Mouse (Mus musculus) heart, postnatal 25 days (tissue): Measurements from ENCODE around the gene Cdk7. TPM values are rescaled to one million over a fixed set of nuclear protein-coding genes. Genes with fewer than 3 reads are reported as not detected.
"Not testable (repeated sequence)": the region's sequence is repeated elsewhere in the genome, so short reads cannot be mapped to it uniquely, and the experiment has no call there.

Source experiments
- DNase-seq: peaks from one replicate; pipeline ENCODE4 v3.0.0; 2022; ENCODE audit warnings: low spot score
- intact Hi-C: fragments of 180-260 bp; cut with DNase I; formaldehyde crosslinking; loops from one replicate; pipeline ENCODE4 v1.15.1; 2025
- total RNA-seq, 2 experiments: library from RNA; stranded (reverse); gene quantifications; 2 replicates each; pipeline ENCODE4 v1.2.3; 2021

The Cdk7 gene
- 10 to 100 TPM; 20.5 to 22.8 TPM for total RNA-seq

DNA sequence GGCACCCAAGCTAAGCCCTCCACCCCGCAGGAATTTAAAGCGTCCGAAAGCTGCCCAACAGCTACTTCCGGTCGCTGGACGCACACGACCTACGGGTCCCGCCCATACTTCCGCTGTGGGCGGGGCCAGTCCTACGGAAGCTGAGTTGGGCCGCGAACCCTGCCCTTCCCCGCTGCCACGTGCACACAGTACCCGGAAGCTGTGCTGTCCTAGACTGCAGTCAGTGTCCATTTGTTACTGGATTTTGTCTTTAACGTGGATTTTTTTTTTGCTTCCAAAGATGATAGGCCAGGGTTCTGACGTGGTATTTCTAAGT is at the start of gene Cdk7:
Gene Cdk7, minus strand, starts transcription at position 79 of the 316 bp plus-strand sequence.
- intact Hi-C loops: loop anchor here (5.0 kb wide), 2 partner anchors 56 to 101 kb away; partner anchors contain the start of genes Ccnb1 and Slc30a5
- DNase-seq: peak; percentile 83

DNA sequence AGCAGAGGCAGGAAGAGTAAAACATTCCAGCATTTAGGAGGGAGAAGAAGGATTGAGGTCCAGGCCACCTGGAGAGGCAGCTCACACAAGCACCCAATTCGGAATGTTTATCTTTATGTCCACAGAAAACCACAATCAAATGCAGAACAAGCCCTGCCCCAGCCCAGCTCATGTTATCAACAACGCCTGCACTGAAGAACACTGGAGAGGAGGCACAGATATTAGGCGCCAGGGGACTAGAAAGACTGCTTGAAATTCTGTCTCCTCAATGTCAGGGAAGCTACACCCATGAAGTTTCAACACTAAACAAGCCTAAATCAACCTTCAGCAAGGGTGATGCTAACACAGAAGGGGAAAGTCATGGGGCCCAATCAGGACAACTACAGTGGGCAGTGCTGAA is 46.8 kb upstream of the Cdk7 start:
- no peak for DNase-seq
- intact Hi-C loops: no loop called here

DNA sequence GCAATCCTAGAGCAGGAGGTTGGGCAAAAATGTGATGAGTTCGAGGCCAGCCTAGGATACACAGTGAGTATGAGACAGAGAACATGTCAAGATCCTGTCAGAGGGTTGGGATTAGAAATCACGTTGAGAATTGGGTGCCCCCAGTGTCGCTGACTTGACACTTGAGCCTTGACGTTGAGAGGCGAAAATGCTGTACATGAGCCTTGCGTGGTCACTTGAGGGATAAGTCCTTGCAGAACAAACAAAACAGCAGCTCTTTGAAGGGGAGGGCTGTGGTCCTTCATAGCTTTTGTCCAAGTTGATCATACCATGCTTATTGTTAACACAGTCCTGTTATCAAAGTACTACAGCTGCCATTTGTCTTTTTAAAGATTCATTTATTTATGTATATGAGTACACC is 46.0 kb upstream of the Cdk7 start:
- no peak for DNase-seq
- intact Hi-C loops: no loop called here

DNA sequence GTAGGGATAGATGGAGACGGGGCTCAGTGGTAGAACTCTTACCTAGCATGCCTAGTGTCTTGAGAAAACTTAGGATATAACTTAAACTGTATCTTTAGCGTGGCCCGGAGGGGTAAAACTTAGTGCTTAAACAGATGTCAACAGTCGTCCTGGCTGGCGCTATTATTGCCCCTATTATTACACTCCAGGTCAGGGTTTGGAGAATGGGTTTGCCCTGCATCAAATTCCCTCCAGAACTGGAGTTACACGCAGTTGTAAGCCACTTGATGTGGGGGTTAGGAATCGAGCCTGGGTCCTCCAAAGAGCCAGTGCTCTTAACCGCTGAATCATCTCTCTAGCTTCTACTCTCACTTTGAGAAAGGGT is 45.3 kb upstream of the Cdk7 start:
- intact Hi-C loops: no loop called here
- DNase-seq: no peak

DNA sequence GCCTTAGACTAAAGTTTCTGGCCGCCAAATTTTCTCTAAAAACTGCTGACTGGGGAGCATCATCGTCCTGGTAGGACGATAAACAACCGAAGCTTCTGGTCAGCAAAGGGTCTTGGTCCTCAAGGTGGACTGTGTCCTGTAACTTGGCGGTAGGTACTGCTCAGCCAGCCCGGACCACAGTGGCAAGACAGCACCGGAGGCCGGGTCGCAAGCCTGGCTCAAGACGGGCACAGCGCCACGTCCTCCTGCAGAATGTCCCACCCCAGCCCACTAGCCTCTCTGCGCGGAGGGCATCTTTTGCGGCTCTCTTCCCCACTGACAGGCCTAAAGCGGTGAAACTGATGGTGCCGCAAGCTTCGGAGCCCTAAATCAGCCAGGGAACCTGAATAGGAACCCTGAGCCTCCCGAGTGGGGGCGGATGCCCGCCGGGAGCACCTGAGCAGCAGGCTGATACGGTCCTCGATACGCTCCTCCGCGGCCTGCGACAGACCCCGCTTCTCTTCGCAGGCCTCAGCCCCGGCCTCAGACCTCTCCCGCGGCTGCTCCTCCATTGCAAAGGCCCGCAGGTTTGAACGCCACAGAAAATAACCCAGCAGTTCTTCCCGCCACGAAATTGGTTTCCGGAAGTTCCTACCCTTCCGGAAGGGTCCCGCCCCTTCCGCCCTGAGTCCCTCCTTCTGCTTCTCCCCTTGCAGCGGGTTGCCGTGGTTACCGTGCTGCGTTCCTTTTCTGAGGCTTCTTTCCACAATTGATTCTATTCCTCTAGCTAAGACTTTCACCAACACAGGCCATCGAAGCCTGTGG is 44.7 kb upstream of the Cdk7 start, which contains the start of gene Cenph:
Gene Cenph, minus strand, starts transcription at position 648 of the 804 bp plus-strand sequence.
- intact Hi-C loops: no loop called here
- DNase-seq: peak; percentile 53

DNA sequence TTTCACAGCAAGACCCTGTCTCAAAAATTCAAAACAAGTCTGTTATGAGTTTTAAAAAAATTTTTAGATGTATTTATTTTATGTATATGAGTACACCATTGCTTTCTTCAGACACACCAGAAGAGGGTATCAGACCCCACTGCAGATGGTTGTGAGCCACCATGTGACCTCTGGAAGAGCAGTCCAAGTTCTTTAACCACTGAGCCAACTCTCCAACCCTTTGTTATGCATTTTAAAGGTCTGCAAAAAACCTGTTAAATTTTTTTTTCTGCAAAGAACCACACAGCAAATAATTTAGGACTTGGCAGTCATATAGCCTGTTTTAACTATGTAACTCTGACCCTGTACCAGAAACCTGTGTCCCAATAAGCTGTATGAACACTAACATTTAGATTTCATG is 44.0 kb upstream of the Cdk7 start:
- no peak for DNase-seq

DNA sequence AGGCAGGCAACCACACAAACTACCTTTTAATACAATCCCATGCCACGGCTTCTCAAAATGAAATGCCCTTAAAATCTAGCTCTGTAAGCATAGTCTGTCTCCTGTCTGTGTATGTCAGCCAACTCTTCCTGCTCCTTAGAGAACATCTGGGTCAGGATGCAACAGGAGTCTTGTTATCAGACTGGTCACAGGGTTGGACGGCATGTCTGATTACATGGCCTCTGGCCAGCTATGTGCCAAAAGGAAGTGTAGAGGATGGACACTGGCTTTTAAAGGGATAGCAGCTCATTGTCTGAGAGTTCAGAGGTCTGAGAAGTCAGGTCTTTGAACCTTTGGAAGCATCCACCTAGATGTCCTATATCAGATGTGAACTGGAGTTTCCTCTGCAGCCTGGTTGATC is 24.6 kb upstream of the Cdk7 start:
- DNase-seq: no peak

More for the DNA sequence above, 44.0 kb upstream of the Cdk7 start:
- intact Hi-C loops: no loop called here

DNA sequence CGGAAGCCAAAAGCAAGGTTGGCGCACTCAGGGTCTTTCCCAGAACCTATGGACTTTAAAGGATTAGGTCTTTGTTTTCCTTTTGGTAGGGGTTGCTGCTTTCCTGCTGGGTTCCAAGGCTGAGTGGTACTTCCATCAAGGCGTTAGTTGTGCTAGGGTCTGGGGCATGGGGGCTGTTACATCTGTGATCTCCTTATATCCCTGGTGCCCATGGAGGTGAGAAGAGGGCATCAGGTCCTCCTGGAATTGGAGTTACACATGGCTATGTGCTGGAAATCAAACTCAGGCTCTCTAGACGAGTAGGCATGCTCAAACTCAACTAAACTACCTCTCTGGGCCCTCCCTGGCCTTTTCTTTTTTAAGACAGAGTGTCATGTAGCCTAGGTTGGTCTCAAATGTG is 23.4 kb upstream of the Cdk7 start:
- intact Hi-C loops: no loop called here

More for the DNA sequence above, 24.6 kb upstream of the Cdk7 start:
- intact Hi-C loops: no loop called here

DNA sequence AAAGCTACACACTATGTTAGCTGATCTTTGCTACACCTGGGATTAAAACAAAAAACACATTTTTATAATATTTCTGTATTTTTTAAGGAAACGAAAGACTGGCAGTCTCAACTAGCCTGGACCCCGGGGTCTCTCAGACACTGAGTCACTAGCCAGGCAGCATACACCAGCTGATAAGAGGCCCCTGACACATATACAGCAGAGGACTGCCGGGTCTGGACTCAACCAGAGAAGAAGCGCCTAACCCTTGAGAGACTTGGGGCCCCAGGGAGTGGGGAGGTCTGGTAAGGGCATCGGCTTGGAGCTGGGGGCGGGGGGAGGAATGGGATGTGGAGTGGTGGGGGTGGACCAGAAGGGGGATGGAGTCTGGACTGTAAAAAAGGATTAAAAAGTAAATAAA is 22.3 kb upstream of the Cdk7 start:
- DNase-seq: no peak
- intact Hi-C loops: no loop called here

More for the DNA sequence above, 23.4 kb upstream of the Cdk7 start:
- no peak for DNase-seq

DNA sequence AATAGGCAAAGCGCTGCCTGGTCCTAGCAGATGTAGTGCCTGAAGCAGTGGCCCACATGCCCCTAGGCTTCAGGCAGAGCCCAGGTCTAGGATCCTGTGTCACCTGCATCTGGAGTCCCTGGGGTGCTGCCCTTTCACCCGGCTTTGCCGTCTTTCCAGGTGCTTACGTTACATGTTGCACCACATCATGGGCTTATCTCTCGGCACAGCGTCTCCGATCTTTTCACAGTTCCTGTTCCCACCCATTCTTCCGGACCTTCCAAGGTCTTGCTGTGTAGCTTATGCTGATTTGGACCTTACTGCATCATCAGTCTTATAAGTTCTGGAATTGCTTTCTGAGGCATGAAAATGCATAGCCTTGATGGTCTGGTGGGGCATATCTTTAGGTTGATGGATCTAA is 21.8 kb upstream of the Cdk7 start:
- DNase-seq: no peak
- intact Hi-C loops: no loop called here

DNA sequence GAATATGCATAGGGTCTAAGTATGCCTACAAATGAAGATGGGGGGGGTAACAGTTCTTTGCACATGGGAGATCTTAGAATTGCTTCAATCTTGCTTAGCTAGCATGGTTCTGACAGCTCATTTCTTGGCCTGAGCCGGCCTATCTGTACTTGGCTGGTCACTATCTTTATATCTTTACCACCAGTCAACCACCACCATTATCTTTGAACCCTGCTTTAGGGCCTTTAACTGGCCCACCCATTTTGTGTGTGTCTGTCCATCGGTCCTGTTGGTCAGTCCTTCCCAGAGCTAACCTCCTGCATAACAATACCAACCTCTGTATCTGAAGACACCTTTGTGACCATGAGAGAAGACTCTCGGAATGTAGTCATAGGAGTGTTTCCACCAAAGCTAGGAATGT is 20.7 kb upstream of the Cdk7 start:
- intact Hi-C loops: no loop called here
- no peak for DNase-seq

DNA sequence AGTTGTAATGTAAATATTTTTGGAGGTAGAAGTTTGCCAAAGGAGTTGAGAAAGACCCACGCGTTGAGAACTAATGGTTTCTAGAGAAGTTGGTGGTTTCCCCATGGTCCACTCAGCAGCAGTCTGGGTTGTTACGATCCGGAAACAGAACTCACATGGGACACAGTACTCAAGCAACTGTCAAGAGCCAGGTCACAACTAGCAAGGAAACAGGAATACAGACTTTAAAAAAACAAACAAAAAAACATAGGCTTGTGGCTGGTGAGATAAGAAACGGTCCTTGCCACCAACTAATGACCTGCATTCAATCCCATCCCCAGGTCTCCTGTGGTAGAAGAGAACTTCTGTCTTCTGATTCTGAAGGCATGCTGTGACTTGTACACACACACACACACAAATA is 20.1 kb upstream of the Cdk7 start:
- DNase-seq: no peak
- intact Hi-C loops: no loop called here

DNA sequence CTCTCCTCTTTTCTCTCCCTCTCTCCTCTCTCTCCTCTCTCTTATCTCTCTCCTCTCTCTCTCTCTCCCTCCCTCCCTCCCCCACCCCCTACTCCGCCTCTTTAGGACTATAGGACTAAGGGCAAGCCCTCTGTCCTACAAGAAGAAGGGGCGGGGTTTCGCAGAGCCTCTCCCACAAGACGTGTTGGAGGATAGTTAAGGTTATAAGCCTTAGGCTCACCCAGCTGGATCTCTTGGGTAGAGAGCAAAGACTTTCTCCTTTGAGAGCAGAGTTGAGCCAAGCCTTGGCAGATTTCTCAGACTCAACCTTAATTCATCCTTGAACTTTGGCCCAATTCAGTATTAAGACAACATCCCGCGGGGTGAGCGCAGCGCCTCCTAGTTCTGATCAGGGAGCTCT is 17.9 kb upstream of the Cdk7 start:
- intact Hi-C loops: loop anchor here (5.0 to 10.0 kb wide), 2 partner anchors 39 to 946 kb away; partner anchors contain the start of gene Ccnb1
- DNase-seq: no peak

DNA sequence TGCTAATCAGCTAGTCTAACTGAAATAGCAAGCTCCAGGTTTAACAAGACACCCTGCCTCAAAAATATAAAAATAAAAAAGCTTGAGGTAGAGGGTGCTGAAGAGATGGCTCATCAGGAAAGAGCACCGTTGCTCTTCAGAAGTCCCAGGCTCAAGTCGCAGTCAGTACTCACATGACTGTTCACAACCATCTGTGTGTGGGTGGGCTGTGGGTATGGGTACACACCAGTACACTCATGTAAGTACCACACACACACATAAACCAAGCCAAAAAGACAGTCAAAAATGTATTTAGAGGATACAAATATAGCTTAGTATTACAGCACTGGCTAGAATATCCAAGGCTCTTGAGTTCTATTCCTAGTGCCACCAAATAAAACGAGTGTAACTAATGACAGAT is 15.4 kb upstream of the Cdk7 start:
- no peak for DNase-seq
- intact Hi-C loops: loop anchor here (5.0 to 10.0 kb wide), 2 partner anchors 41 to 949 kb away; partner anchors contain the start of gene Ccnb1

DNA sequence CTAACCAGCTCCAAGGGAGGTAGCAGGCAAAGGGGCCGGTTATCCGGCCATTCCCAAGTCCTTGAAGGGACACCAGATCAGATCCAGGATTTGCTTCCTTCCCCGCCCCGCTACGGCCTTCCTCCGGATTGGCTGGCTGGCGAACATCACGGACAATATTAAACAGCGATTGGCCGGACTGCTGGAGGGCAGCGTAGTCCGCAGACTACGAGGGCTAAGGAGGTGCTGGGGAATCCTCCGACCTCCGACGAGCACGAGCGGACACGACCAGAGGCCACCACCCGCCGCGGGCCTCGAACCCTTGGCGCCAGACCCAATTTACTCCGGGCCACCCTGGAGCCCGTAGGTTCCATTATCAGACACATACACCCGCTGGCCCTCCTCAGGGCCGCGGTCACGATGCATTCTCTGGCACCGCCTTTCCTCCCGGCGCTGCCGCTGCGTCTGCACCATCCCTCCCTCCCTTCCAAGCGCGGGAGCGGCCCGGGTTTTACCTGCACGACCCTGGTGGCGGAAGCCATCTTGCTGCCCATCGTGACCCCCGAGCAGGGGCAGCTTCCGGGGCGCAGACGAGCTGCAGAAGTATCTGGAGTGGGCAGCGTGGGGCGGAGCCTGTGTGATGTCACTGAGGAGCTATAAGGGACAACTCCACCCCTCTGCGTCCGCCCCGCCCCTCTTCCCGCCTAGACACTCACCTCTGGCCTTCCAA is 13.5 kb upstream of the Cdk7 start, which contains the start of gene Mrps36:
Gene Mrps36, minus strand, starts transcription at position 624 of the 709 bp plus-strand sequence.
- intact Hi-C loops: loop anchor here (10.0 kb wide), 1 partner anchor 951 kb away; no protein-coding TSS in a partner anchor
- peak; percentile 89 for DNase-seq

DNA sequence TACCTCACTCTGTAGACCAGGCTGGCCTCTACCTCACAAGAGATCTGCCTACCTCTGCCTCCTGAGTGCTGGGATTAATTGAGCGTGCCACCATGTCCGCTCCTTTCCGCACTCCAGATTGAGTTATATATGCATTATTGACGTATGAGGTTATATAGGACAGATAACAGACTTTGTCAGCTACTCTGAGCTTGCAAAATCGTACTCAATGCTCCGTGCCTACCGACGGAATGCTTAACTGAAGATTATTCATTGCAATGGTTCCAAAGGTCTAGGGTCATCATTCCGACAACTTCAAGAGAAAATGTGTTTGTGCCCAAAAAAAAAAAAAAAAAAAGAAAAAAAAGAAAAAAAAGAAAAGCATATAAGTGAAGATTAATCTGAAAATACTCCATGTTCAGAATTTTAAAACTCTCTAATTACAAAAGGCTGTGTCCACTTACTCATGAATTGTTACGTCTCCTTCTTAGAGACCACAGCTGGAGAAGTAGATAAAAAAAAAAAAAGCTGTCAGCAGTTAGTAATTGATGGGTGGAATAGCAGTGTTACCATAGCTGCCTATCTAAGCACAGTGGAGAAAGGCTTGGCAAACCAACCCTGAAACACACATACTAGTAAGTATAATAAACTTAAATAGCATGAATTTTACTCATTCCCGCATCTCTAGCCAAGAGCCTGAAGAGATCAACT is 12.8 kb upstream of the Cdk7 start:
- intact Hi-C loops: loop anchor here (10.0 kb wide), 1 partner anchor 951 kb away; no protein-coding TSS in a partner anchor
- DNase-seq: no peak

DNA sequence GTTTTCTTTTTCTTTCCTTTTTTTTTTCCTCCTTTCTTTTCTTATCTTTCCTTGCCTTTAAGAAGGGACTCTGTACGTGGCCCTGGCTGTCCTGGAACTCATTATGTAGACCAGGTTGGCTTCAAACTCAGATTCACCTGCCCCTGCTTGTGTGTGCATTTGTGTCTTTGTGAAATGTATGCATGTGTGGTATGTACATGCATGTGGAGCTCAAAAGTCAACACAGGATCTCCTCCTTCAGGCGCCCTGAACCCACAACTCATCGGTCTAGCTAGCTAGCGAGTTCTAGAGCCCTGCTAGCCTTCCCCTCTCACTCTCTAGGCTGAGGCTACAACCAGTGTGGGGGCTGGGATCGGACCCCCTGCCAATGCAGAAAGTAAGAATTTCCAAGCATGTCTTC is 12.1 kb upstream of the Cdk7 start:
- no peak for DNase-seq
- intact Hi-C loops: loop anchor here (10.0 kb wide), 1 partner anchor 952 kb away; no protein-coding TSS in a partner anchor

DNA sequence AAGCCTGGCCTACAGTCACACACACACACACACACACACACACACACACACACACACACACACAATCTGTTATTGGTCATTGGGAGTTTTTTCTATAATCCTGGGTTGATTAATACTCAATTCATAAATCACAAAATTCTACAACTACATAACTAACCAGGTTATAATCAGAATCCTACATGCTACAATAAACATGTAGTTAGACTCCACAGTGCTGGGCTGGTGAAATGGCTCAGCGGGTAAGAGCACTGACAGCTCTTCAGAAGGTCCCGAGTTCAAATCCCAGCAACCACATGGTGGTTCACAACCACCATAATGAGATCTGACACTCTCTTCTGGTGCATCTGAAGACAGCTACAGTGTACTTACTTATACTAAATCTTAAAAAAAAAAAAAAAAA is 2.0 kb upstream of the Cdk7 start:
- intact Hi-C loops: loop anchor here (5.0 kb wide), 2 partner anchors 55 to 100 kb away; partner anchors contain the start of genes Ccnb1 and Slc30a5

DNA sequence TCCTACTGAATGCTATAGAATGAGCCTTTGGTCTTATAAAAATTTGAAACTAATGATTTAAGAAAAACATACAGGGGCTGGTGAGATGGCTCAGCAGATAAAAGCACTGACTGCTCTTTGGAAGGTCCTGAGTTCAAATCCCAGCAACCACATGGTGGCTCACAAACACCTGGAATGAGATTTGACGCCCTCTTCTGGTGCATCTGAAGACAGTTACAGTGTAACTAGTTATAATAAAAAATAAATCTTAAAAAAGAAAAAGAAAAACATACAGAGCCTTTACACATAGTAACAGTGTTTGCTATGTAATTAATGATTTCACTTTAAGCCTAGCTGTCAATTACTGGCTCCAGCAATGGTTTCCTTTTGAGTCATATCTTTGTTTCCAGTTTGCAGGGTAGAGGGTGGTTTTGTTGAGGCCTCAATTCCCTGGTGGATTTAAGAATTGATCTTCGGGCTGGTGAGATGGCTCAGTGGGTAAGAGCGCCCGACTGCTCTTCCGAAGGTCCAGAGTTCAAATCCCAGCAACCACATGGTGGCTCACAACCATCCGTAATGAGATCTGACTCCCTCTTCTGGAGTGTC is 815 bp upstream of the Cdk7 start:
- DNase-seq: not testable (repeated sequence)
- intact Hi-C loops: loop anchor here (5.0 kb wide), 2 partner anchors 56 to 101 kb away; partner anchors contain the start of genes Ccnb1 and Slc30a5

More for the DNA sequence above, 2.0 kb upstream of the Cdk7 start:
- DNase-seq: no peak
